Mouse (Mus musculus) neural tube, embryonic 12.5 days (tissue): ENCODE results near the gene Ankrd34a. TPM values are rescaled to one million over a fixed set of nuclear protein-coding genes. Genes with fewer than 3 reads are reported as not detected.
A peak's percentile ranks its signal among the peaks of the same experiment; 100 is the strongest.

Experiments used
- ATAC-seq: fragments of 200-750 bp; cut with Nextera tagmentation; 2 replicates; pipeline ENCODE4 v1.8.0; 2017; ENCODE audit warnings: low read depth, mild to moderate bottlenecking, moderate TSS enrichment, moderate library complexity; ENCODE audit not compliant: low FRiP score
- H3K27ac ChIP-seq: fragments of 300-500 bp; sonication (generic); 2 replicates; pipeline ENCODE4 v1.5.1; 2016
- H3K27me3 ChIP-seq: fragments of 300-500 bp; sonication (generic); replicated peaks from 2 replicates; pipeline ENCODE4 v1.6.1; 2016; ENCODE audit warnings: mild to moderate bottlenecking
- H3K36me3 ChIP-seq: fragments of 300-500 bp; sonication (generic); 2 replicates; pipeline ENCODE4 v1.6.1; 2016; ENCODE audit warnings: mild to moderate bottlenecking
- H3K4me1 ChIP-seq: fragments of 300-500 bp; sonication (generic); 2 replicates; pipeline ENCODE4 v1.6.1; 2016
- H3K4me2 ChIP-seq: fragments of 300-500 bp; sonication (generic); replicated peaks from 2 replicates; pipeline ENCODE4 v1.6.1; 2016; ENCODE audit warnings: mild to moderate bottlenecking
- H3K4me3 ChIP-seq: fragments of 300-500 bp; sonication (generic); 2 replicates; pipeline ENCODE4 v1.5.1; 2016
- H3K9ac ChIP-seq: fragments of 300-500 bp; sonication (generic); 2 replicates; pipeline ENCODE4 v1.6.1; 2016; ENCODE audit warnings: mild to moderate bottlenecking
- H3K9me3 ChIP-seq: fragments of 300-500 bp; sonication (generic); 2 replicates; pipeline ENCODE4 v1.6.1; 2016; ENCODE audit warnings: mild to moderate bottlenecking
- WGBS: fragments of 180-500 bp; shearing (Covaris S2); methylation state at CpG from one replicate; pipeline ENCODE4 v1.1.7; 2016; 5-methylcytosine and 5-hydroxymethylcytosine counted together
- polyA plus RNA-seq: library from polyadenylated mRNA; unstranded; fragments of >200 nt; fragmentation: Nextera tagmentation; extraction: Ambion mirVana; gene quantifications from 2 replicates; pipeline ENCODE4 v1.2.1, GENCODE M21; 2016

The Ankrd34a gene
- polyA plus RNA-seq, 1 experiment from 2014 or later = 5.6 TPM

- H3K9ac ChIP-seq = peak within 1 kb of the TSS; percentile 54
- H3K27me3 ChIP-seq = peaks cover 22% of the 10 kb centered on the region
- under 1% methylated on average over 38 of the region's 38 CpGs for WGBS
- H3K36me3 ChIP-seq = no peaks in the 10 kb centered on the region
- H3K4me3 ChIP-seq = peak within 1 kb of the TSS; percentile 52
- H3K4me1 ChIP-seq = peaks cover 44% of the 10 kb centered on the region
- peak within 1 kb of the TSS; percentile 21; the same call in 1 of the 2 replicates for H3K27ac ChIP-seq
- peak within 1 kb of the TSS; percentile 84 for H3K4me2 ChIP-seq
- H3K9me3 ChIP-seq = no peaks in the 10 kb centered on the region
- peak; percentile 76 for ATAC-seq
Measured at GRCm38 (mm10) chr3:96593790-96594560, 2.5 kb upstream of the Ankrd34a start, which contains the start of gene Polr3gl. TSS of gene Polr3gl (minus strand) at chr3:96594181.

- 78% methylated on average over 5 of the region's 5 CpGs for WGBS
- H3K36me3 ChIP-seq = no peaks in the 10 kb centered on the region
- H3K27me3 ChIP-seq = peaks cover 27% of the 10 kb centered on the region
- ATAC-seq = no peak
- H3K27ac ChIP-seq = no peak overlapping the region
- H3K9ac ChIP-seq = no peak overlapping the region
- peaks cover 47% of the 10 kb centered on the region for H3K4me1 ChIP-seq
- no peak overlapping the region for H3K4me3 ChIP-seq
- H3K4me2 ChIP-seq = no peak overlapping the region
- no peaks in the 10 kb centered on the region for H3K9me3 ChIP-seq
Measured at GRCm38 (mm10) chr3:96594851-96595250, 1.6 kb upstream of the Ankrd34a start.

GRCm38 (mm10) chr3:96595661-96596060, 775 bp upstream of the Ankrd34a start:
- H3K9me3 ChIP-seq = no peaks in the 10 kb centered on the region
- peaks cover 55% of the 10 kb centered on the region for H3K4me1 ChIP-seq
- H3K36me3 ChIP-seq = no peaks in the 10 kb centered on the region
- WGBS = 19% methylated on average over 6 of the region's 6 CpGs
- H3K4me3 ChIP-seq = no peak overlapping the region
- no peak for ATAC-seq
- no peak overlapping the region for H3K9ac ChIP-seq
- peaks cover 27% of the 10 kb centered on the region for H3K27me3 ChIP-seq
- peak overlapping the region; percentile 93 for H3K4me2 ChIP-seq
- no peak overlapping the region for H3K27ac ChIP-seq

- Histone ChIP-seq H3K36me3 (no peaks in the 10 kb centered on the region), H3K27me3 (peaks cover 27% of the 10 kb centered on the region), H3K9ac (peak overlapping the region; percentile 72), H3K4me1 (peaks cover 57% of the 10 kb centered on the region), H3K27ac (no peak overlapping the region), H3K4me2 (peak overlapping the region; percentile 93), H3K9me3 (no peaks in the 10 kb centered on the region), H3K4me3 (peak overlapping the region; percentile 43)
- 6% methylated on average over 10 of the region's 12 CpGs for WGBS
- no peak for ATAC-seq
Measured at GRCm38 (mm10) chr3:96596855-96597254, 419 bp downstream of the Ankrd34a start.

GRCm38 (mm10) chr3:96597435-96597891, 1.0 kb downstream of the Ankrd34a start:
- WGBS = under 1% methylated on average over 40 of the region's 40 CpGs
- no peak for ATAC-seq
- peaks cover 59% of the 10 kb centered on the region for H3K4me1 ChIP-seq
- H3K27ac ChIP-seq = no peak overlapping the region
- H3K27me3 ChIP-seq = peaks cover 27% of the 10 kb centered on the region
- no peaks in the 10 kb centered on the region for H3K9me3 ChIP-seq
- H3K4me2 ChIP-seq = peak overlapping the region; percentile 93
- H3K9ac ChIP-seq = peak overlapping the region; percentile 72
- H3K36me3 ChIP-seq = no peaks in the 10 kb centered on the region
- H3K4me3 ChIP-seq = peak overlapping the region; percentile 43

- H3K9ac ChIP-seq = peak overlapping the region; percentile 72
- peaks cover 64% of the 10 kb centered on the region for H3K4me1 ChIP-seq
- H3K27me3 ChIP-seq = peaks cover 27% of the 10 kb centered on the region
- no peaks in the 10 kb centered on the region for H3K36me3 ChIP-seq
- 0 out of 2 replicates have a peak overlapping the region, but pooled peaks have one; percentile 37 for H3K27ac ChIP-seq
- peak overlapping the region; percentile 93 for H3K4me2 ChIP-seq
- WGBS = under 1% methylated on average over 54 of the region's 54 CpGs
- H3K9me3 ChIP-seq = no peaks in the 10 kb centered on the region
- peak overlapping the region; percentile 43 for H3K4me3 ChIP-seq
- ATAC-seq = no peak
Measured at GRCm38 (mm10) chr3:96598156-96599068, 2.0 kb downstream of the Ankrd34a start.

- H3K4me1 ChIP-seq = peaks cover 70% of the 10 kb centered on the region
- 0 out of 2 replicates have a peak, but pooled peaks cover 5% of the 10 kb centered on the region for H3K36me3 ChIP-seq
- no peak overlapping the region for H3K27ac ChIP-seq
- no peaks in the 10 kb centered on the region for H3K9me3 ChIP-seq
- H3K4me2 ChIP-seq = peak overlapping the region; percentile 93
- H3K9ac ChIP-seq = no peak overlapping the region
- no peak for ATAC-seq
- peak overlapping the region; percentile 43 for H3K4me3 ChIP-seq
- 42% methylated on average over 8 of the region's 8 CpGs for WGBS
- peaks cover 27% of the 10 kb centered on the region for H3K27me3 ChIP-seq
Measured at GRCm38 (mm10) chr3:96599069-96599393, 2.6 kb downstream of the Ankrd34a start.

GRCm38 (mm10) chr3:96599411-96599810, 3.0 kb downstream of the Ankrd34a start:
- Histone ChIP-seq H3K9ac (no peak overlapping the region), H3K4me1 (peaks cover 74% of the 10 kb centered on the region), H3K4me3 (no peak overlapping the region), H3K36me3 (0 out of 2 replicates have a peak, but pooled peaks cover 6% of the 10 kb centered on the region), H3K4me2 (peak overlapping the region; percentile 93; the same call in 1 of the 2 replicates), H3K27ac (no peak overlapping the region), H3K27me3 (peaks cover 27% of the 10 kb centered on the region), H3K9me3 (no peaks in the 10 kb centered on the region)
- no peak for ATAC-seq
- 81% methylated on average over 3 of the region's 3 CpGs for WGBS

GRCm38 (mm10) chr3:96600639-96601250, 4.3 kb downstream of the Ankrd34a start, which contains the start of gene Lix1l:
TSS of gene Lix1l (plus strand) at chr3:96601149.
- peak within 1 kb of the TSS; percentile 76 for H3K4me2 ChIP-seq
- peak; percentile 93 for ATAC-seq
- peaks cover 82% of the 10 kb centered on the region for H3K4me1 ChIP-seq
- H3K9ac ChIP-seq = peak within 1 kb of the TSS; percentile 95
- H3K27me3 ChIP-seq = peaks cover 17% of the 10 kb centered on the region
- H3K27ac ChIP-seq = peak within 1 kb of the TSS; percentile 91
- 2% methylated on average over 27 of the region's 27 CpGs for WGBS
- H3K4me3 ChIP-seq = peak within 1 kb of the TSS; percentile 86
- no peaks in the 10 kb centered on the region for H3K9me3 ChIP-seq
- H3K36me3 ChIP-seq = peaks cover 6% of the 10 kb centered on the region; the same call in 1 of the 2 replicates

GRCm38 (mm10) chr3:96601251-96601787, 4.9 kb downstream of the Ankrd34a start:
- peak; percentile 73 for ATAC-seq
- H3K27me3 ChIP-seq = peaks cover 11% of the 10 kb centered on the region
- no peaks in the 10 kb centered on the region for H3K9me3 ChIP-seq
- peaks cover 76% of the 10 kb centered on the region for H3K4me1 ChIP-seq
- peak overlapping the region; percentile 95 for H3K9ac ChIP-seq
- H3K36me3 ChIP-seq = peaks cover 8% of the 10 kb centered on the region; the same call in 1 of the 2 replicates
- H3K4me3 ChIP-seq = peak overlapping the region; percentile 86
- peak overlapping the region; percentile 76 for H3K4me2 ChIP-seq
- WGBS = 1% methylated on average over 38 of the region's 40 CpGs
- peak overlapping the region; percentile 91 for H3K27ac ChIP-seq

GRCm38 (mm10) chr3:96601941-96602703, 5.7 kb downstream of the Ankrd34a start:
- H3K4me1 ChIP-seq = peaks cover 68% of the 10 kb centered on the region
- no peak for ATAC-seq

More at GRCm38 (mm10) chr3:96601941-96602703, 5.7 kb downstream of the Ankrd34a start:
- 29% methylated on average over 10 of the region's 10 CpGs for WGBS
- H3K4me2 ChIP-seq = peak overlapping the region; percentile 76
- H3K9me3 ChIP-seq = no peaks in the 10 kb centered on the region
- H3K36me3 ChIP-seq = peaks cover 8% of the 10 kb centered on the region; the same call in 1 of the 2 replicates
- peak overlapping the region; percentile 95 for H3K9ac ChIP-seq
- peaks cover 7% of the 10 kb centered on the region; the same call in 1 of the 2 replicates for H3K27me3 ChIP-seq
- peak overlapping the region; percentile 51; the same call in 1 of the 2 replicates for H3K27ac ChIP-seq
- peak overlapping the region; percentile 86 for H3K4me3 ChIP-seq
